Mouse (Mus musculus) intestine, postnatal 0 days (tissue): Measurements from ENCODE around the gene Tmed9. TPM values are rescaled to one million over a fixed set of nuclear protein-coding genes. Genes with fewer than 3 reads are reported as not detected.

ENCODE experiments used
- ATAC-seq: fragments of 200-750 bp; cut with Nextera tagmentation; 2 replicates; pipeline ENCODE4 v1.8.0; 2017; ENCODE audit warnings: mild to moderate bottlenecking, moderate TSS enrichment, moderate library complexity
- H3K27ac ChIP-seq: fragments of 300-500 bp; sonication (generic); 2 replicates; pipeline ENCODE4 v1.5.1; 2014; ENCODE audit warnings: mild to moderate bottlenecking, low read depth, low read length, moderate library complexity
- H3K27me3 ChIP-seq: fragments of 300-500 bp; sonication (generic); replicated peaks from 2 replicates; pipeline ENCODE4 v1.6.1; 2014; ENCODE audit warnings: low read length, mixed read lengths; ENCODE audit not compliant: control insufficient read depth, insufficient read depth
- H3K36me3 ChIP-seq: fragments of 300-500 bp; sonication (generic); 2 replicates; pipeline ENCODE4 v1.6.1; 2014; ENCODE audit warnings: mild to moderate bottlenecking, moderate library complexity; ENCODE audit not compliant: control insufficient read depth, insufficient read depth
- H3K4me1 ChIP-seq: fragments of 300-500 bp; sonication (generic); replicated peaks from 2 replicates; pipeline ENCODE4 v1.6.1; 2014; ENCODE audit warnings: antibody characterized with exemption, low read length, mixed read lengths; ENCODE audit not compliant: control insufficient read depth, insufficient read depth
- H3K4me2 ChIP-seq: fragments of 300-500 bp; sonication (generic); replicated peaks from 2 replicates; pipeline ENCODE4 v1.6.1; 2014; ENCODE audit warnings: low read depth, mild to moderate bottlenecking, moderate library complexity
- H3K4me3 ChIP-seq: fragments of 300-500 bp; sonication (generic); 2 replicates; pipeline ENCODE4 v1.5.1; 2014; ENCODE audit warnings: low read depth, low read length
- H3K9ac ChIP-seq: fragments of 300-500 bp; sonication (generic); 2 replicates; pipeline ENCODE4 v1.6.1; 2014; ENCODE audit warnings: mild to moderate bottlenecking, low read depth, low read length
- H3K9me3 ChIP-seq: fragments of 300-500 bp; sonication (generic); 2 replicates; pipeline ENCODE4 v1.6.1; 2016; ENCODE audit warnings: mixed run types; ENCODE audit not compliant: control insufficient read depth
- CTCF ChIP-seq: sonication (generic); IDR thresholded peaks from 2 replicates; pipeline ENCODE4 v1.5.1; 2016; ENCODE audit warnings: low read depth, mild to moderate bottlenecking, control low read depth, antibody characterized with exemption, moderate library complexity
- WGBS: fragments of 180-500 bp; shearing (Covaris S2); extraction: QIAGEN DNeasy Blood & Tissue Kit; methylation state at CpG from one replicate; pipeline ENCODE4 v1.1.7; 2014; 5-methylcytosine and 5-hydroxymethylcytosine counted together
- polyA plus RNA-seq: library from polyadenylated mRNA; unstranded; fragments of >200 nt; fragmentation: Nextera tagmentation; extraction: Ambion mirVana; gene quantifications from 2 replicates; pipeline ENCODE4 v1.2.1, GENCODE M21; 2015

The Tmed9 gene
- polyA plus RNA-seq, 1 experiment from 2014 or later: 63.3 TPM

DNA sequence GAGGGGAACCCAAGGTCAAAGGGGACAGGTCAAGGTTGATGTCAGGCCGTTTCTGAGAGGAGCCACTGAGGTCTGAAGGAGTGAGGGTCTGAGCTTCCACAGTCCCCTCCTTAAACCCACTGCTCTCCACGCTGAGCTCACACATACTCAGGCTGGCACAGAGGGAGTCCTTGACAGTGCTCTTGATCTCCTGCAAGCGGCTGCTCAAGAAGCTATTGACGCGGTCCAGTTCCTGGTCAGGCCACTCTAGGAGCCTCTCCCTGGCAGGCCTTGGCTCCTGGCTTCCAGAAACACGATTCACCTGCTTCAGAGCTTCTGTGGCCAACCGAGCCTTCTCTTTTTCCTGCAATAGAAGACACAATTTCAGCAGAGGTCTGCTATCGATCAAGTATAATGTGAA lies 30.1 kb upstream of the Tmed9 start:
- no peaks in the 10 kb centered on the region for H3K4me1 ChIP-seq
- no peak for ATAC-seq
- H3K4me3 ChIP-seq: no peak overlapping the region
- H3K9me3 ChIP-seq: no peaks in the 10 kb centered on the region
- H3K9ac ChIP-seq: no peak overlapping the region
- TF ChIP-seq CTCF: no peak
- 89% methylated on average over 8 of the region's 8 CpGs for WGBS
- no peak overlapping the region for H3K4me2 ChIP-seq
- peaks cover 82% of the 10 kb centered on the region for H3K36me3 ChIP-seq
- H3K27me3 ChIP-seq: no peaks in the 10 kb centered on the region
- H3K27ac ChIP-seq: no peak overlapping the region

DNA sequence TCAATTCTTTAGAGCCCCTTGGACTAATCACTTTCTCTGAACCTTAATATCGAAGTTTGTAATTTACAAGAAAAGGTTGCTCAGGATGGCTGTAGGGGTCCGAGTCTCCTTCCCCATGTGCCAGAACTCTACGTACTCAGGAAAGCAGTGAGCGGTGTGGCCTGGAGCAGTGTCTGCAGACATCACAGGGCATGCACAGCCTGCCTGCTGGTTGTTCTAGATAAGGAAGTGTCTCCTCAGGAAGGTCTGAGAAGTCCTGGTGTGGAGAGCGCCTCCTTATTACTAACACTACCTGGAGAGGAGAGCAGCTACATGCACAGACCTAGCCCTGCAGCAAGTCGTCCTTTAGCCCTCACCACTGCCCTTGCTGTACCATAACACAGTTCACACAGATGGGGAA lies 28.7 kb upstream of the Tmed9 start:
- no peak overlapping the region for H3K9ac ChIP-seq
- no peak for ATAC-seq
- no peaks in the 10 kb centered on the region for H3K4me1 ChIP-seq
- H3K4me2 ChIP-seq: no peak overlapping the region
- WGBS: 95% methylated on average over 6 of the region's 6 CpGs
- H3K4me3 ChIP-seq: no peak overlapping the region
- no peaks in the 10 kb centered on the region for H3K9me3 ChIP-seq
- H3K27ac ChIP-seq: no peak overlapping the region
- H3K27me3 ChIP-seq: no peaks in the 10 kb centered on the region
- H3K36me3 ChIP-seq: peaks cover 83% of the 10 kb centered on the region
- TF ChIP-seq CTCF: no peak

DNA sequence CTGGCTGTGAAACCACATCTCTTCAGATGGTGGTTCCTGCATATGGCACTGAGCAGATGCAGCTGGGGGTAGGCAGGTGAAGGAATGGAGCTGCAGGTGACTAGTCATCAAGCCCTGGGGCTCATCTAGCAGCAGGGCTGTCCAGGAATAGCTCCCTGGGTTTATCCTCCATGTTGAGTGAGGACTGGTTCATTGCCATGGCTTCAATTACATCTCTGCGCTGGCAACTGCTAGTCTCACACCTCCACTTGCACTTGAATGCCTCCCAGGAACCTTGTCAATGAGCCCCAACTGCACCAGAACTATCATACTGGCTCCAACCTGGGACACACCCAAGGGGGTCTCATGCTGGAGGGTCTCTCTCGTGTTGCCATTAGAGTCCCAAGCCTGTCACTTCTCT lies 25.6 kb upstream of the Tmed9 start:
- WGBS: 90% methylated on average over 2 of the region's 2 CpGs
- Histone ChIP-seq H3K4me1 (no peaks in the 10 kb centered on the region), H3K9ac (no peak overlapping the region), H3K27me3 (no peaks in the 10 kb centered on the region), H3K27ac (no peak overlapping the region), H3K9me3 (no peaks in the 10 kb centered on the region), H3K36me3 (peaks cover 64% of the 10 kb centered on the region), H3K4me3 (no peak overlapping the region), H3K4me2 (no peak overlapping the region)
- no peak for ATAC-seq
- TF ChIP-seq CTCF: no peak

DNA sequence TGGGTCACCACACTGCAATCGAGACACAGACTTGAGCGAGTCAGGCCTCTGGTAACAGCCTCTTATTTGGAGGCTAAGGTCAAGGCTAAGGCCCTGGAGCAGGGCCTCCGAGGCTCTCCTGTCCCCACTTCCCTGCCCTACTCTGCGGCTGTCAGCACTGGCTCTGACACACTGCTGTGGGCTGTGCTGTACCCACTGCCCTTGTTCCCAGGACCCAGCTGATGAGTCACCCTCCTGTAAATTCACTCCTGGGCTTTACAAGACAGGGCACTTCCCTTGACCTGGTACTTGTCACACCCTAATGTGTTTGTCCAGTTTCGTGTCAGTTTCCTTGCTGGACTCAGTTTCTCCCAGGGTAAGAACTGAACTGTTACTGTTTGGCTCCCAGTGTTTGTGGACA lies 25.1 kb upstream of the Tmed9 start:
- no peak for ATAC-seq
- no peak for TF ChIP-seq CTCF
- WGBS: 85% methylated on average over 5 of the region's 5 CpGs

DNA sequence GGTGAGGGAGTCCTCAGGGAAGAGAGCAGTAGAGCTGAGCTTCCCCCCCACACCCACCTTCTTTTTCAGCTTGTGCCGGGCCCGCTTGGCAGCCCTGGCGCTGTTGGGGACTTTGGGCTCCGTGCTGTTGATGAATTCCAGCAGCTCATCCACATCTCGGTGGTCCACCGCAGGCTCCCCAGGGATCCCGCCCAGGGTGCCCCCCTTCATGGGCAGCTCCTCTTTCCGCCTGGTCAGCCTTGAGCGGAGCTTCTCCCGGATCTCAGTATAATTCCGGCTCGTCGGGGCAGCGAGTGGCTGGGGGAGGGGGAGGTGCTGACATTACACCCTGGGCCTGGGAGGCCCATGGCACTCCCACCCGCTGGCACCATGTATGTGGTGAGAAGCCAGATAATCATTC lies 24.5 kb upstream of the Tmed9 start:
- no peak for ATAC-seq
- peaks cover 63% of the 10 kb centered on the region for H3K36me3 ChIP-seq
- H3K27me3 ChIP-seq: no peaks in the 10 kb centered on the region
- H3K9me3 ChIP-seq: no peaks in the 10 kb centered on the region
- TF ChIP-seq CTCF: no peak
- H3K4me1 ChIP-seq: no peaks in the 10 kb centered on the region
- no peak overlapping the region for H3K4me3 ChIP-seq
- 91% methylated on average over 15 of the region's 15 CpGs for WGBS
- H3K9ac ChIP-seq: no peak overlapping the region
- H3K4me2 ChIP-seq: no peak overlapping the region
- no peak overlapping the region for H3K27ac ChIP-seq

More for the DNA sequence above, 25.1 kb upstream of the Tmed9 start:
- no peak overlapping the region for H3K27ac ChIP-seq
- no peaks in the 10 kb centered on the region for H3K4me1 ChIP-seq
- no peaks in the 10 kb centered on the region for H3K9me3 ChIP-seq
- H3K4me2 ChIP-seq: no peak overlapping the region
- no peak overlapping the region for H3K9ac ChIP-seq
- H3K36me3 ChIP-seq: peaks cover 64% of the 10 kb centered on the region
- no peaks in the 10 kb centered on the region for H3K27me3 ChIP-seq
- no peak overlapping the region for H3K4me3 ChIP-seq

DNA sequence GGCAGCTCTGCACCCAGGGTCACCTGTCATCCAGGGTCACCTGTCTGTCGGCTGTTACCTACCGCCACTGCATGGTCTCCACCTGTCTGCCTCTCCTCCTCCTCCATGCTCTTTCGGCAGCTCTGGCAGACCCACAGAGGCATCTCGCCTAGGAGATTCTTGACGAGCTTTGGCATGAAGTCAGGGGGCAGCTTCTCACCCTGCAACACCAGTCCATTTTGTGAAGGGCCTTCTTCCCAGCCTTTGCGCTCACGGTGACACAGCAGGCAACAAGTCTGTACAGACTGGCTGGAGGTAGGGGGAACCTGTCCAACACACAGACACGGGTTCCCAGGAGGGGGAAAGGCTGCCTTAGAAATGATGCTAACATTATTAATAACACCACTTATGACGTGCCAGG lies 17.6 kb upstream of the Tmed9 start:
- no peak for ATAC-seq
- H3K27me3 ChIP-seq: no peaks in the 10 kb centered on the region
- H3K4me2 ChIP-seq: no peak overlapping the region
- H3K27ac ChIP-seq: no peak overlapping the region
- no peaks in the 10 kb centered on the region for H3K9me3 ChIP-seq
- no peak for TF ChIP-seq CTCF
- H3K9ac ChIP-seq: no peak overlapping the region
- WGBS: 90% methylated on average over 9 of the region's 9 CpGs
- no peaks in the 10 kb centered on the region for H3K4me1 ChIP-seq
- H3K4me3 ChIP-seq: no peak overlapping the region
- peaks cover 27% of the 10 kb centered on the region for H3K36me3 ChIP-seq

DNA sequence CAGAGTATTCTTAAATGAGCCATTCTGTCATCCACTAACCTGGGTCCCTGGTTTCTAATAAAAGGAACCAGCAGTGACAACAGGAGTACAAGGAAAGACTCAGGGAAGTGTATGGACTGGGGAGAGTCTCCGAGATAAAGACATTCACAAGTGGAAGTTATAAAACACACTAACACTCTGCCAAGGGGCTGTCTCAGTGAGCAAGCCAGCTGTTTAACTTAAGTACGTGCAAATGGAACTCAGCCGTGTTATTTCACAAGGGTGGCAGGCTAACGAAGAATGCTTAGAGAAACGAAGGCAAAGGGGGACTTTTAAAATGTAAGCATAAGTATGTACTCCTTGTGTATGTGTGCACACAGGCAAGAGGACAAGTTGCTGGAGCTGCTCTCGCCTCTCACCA lies 16.0 kb upstream of the Tmed9 start:
- no peak for TF ChIP-seq CTCF
- peaks cover 27% of the 10 kb centered on the region for H3K36me3 ChIP-seq

More for the DNA sequence above, 16.0 kb upstream of the Tmed9 start:
- no peaks in the 10 kb centered on the region for H3K27me3 ChIP-seq
- no peak overlapping the region for H3K4me3 ChIP-seq
- ATAC-seq: no peak
- no peaks in the 10 kb centered on the region for H3K4me1 ChIP-seq
- WGBS: 57% methylated on average over 6 of the region's 6 CpGs
- H3K9me3 ChIP-seq: no peaks in the 10 kb centered on the region
- H3K4me2 ChIP-seq: no peak overlapping the region
- H3K9ac ChIP-seq: no peak overlapping the region
- no peak overlapping the region for H3K27ac ChIP-seq
